Mouse (Mus musculus): Measurements from ENCODE around the gene Ddx50.

Ddx50 gene

DNA sequence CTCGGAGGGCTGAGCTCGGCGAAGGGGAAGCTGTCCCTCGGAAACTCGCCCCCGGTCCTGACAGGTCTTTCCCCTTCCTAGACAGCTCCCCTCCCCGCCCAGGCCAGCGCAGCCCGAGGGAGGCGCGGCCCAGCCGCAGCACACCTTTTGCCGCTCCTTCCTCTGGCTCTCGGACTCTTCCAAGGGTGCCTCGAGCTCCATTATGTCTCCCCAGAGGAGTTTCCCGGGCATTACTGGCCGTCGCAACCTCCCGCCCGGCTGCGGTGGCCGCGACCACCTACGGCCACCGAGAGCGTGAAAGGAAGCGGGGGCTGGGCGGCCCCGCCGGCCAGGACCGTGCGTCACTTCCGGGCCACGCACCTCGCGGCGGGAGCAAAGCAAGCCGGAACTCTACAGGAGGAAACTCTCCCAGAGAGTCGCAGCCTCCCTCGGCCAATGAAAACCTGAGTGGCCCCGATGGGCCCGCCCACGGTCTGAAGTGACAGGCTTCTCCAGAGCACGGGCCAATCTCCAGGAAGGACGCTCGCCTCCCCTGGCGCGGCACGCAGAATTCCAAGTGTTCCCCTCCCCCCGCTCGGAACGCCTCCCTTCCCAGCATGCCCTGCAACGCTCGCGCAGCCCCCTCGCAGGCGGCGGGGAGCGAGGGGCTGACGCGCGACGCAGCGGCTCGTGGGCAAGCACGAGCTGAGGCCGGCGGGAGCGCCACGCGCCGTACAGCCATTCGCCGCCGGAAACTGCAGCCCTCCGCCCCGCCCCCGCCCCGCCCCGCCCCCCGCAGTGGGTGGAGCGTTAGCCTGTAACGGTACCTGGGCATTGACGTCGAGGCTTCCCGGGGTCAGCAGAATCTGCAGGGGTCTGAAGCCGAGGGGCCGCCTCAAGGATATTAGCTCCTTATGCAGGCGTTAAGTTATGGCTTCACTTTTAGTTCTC is at the start of gene Ddx50:
Ddx50 (minus strand) TSS at position 338 of the 930 bp plus-strand sequence.
- peak; percentile 100 for DNase-seq (ENCODE audit: low read depth, low spot score)

DNA sequence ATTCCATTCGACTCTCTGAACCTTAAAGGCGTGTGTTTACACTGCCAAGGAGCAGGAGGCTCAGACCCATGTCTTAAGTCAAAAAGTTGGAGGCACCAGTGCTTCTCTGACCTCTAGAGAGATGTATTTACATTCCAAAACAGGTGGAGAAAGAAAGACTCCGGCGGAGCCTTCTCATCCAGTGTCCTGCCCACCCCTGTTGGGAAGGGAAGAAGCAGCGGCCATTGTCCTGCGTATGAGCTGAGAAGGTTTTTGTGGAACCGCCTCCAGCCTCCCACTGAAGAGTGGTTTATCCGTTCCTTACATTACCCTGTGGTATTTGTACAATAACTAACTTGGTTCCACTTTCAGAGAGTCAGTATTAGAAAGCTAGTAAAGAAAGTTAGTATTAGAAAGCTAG is 41.8 kb upstream of the Ddx50 start:
- peak; percentile 68 for DNase-seq (ENCODE audit: low read depth, low spot score)

- DNase-seq (ENCODE audit: low read depth, low spot score), result no peak
Measured at GRCm38 (mm10) chr10:62692244-62692643, 41.2 kb upstream of the Ddx50 start.

DNA sequence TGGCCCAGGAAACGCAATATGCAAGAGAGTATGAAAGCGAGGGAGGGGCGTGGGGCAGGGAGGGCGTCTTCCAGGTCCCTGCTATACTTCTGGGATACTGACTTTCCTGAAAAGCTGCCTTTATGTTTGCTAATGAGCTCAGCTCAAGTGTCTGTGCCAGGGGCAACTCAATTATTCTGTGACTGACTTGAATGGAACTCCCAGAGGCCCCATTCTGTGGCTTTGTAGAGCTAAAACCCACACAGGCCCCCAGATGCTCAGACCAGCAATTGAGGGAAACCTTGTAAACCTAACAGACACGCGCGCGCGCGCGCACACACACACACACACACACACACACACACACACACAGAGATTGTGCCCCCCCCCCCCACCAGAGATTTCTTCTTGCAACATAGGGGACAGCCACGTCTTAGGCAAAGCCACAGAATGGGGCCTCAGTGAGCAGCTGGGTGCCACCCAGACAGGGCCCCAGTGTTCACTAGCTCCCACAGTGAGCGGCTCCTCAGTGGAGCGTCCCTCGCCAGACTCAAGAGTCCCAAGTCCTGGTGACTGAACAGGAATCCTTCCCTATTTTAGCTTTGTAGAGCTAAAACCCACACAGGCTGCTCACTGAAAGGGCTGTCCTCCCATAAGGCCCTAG is 36.1 kb upstream of the Ddx50 start:
- DNase-seq (ENCODE audit: low read depth, low spot score), result no peak

DNA sequence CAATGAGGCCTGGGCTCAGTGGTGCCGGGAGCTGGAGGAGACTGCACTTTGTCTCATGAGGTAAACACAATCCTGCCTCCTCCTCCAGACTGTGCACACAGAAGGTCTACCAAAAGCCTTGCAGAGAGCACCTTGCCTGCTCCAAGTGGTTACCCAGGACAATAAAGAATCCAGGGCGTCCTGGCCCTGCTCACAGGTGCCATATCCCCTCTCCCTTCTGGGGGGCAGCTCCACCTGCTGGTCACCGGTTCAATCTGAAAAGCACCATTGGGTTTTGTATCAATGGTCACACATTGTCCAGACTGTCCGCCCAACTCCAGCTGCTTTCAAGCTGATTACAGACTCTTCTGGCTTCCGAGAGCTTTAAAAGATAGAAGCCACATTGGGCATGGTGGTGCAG is 32.0 kb upstream of the Ddx50 start:
- peak; percentile 54 for DNase-seq (ENCODE audit: low read depth, low spot score)

GRCm38 (mm10) chr10:62679833-62680232 is 28.8 kb upstream of the Ddx50 start:
- DNase-seq (ENCODE audit: low read depth, low spot score), result peak; percentile 78

DNA sequence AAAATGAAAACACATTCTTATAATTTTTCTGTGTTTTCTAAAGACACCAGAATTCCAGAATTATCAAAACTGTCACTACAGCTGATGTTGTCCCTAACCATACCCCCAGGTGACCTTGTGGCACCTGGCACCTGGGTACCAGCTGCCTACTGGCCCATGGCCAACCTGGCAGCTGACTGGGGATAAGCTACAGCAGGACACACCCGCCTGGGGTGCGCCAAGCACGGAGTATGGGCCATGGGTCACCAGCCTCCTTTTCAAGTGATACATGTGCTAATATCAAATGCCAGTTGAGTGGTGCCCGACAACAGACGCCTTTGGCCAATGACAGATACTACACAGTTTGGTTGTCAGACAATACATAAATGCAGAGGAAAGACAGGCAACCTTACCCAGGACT is 26.3 kb upstream of the Ddx50 start:
- no peak for DNase-seq (ENCODE audit: low read depth, low spot score)

DNA sequence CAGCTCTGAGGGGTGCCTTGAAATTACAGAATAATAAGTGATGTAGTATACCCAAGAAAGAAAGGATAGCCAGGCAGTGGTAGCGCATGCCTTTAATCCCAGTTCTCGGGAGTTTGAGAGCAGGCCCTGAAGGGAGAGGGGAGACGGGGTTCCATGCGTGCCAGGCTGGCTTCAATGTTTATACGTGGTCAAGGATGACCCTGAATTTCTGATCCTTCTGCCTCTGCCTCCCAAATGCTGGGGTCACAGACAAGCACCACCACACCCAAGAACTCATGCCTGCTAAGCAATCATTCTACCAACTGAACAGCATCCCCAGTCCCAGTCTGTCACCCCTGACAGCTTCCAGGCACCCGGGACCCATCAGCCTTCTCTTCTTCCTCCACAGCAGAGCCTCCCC is 25.2 kb upstream of the Ddx50 start:
- no peak for DNase-seq (ENCODE audit: low read depth, low spot score)

- no peak for DNase-seq (ENCODE audit: low read depth, low spot score)
Measured at GRCm38 (mm10) chr10:62672359-62672758, 21.3 kb upstream of the Ddx50 start.

GRCm38 (mm10) chr10:62669245-62669644 is 18.2 kb upstream of the Ddx50 start:
- no peak for DNase-seq (ENCODE audit: low read depth, low spot score)

GRCm38 (mm10) chr10:62668463-62668862 is 17.4 kb upstream of the Ddx50 start:
- no peak for DNase-seq (ENCODE audit: low read depth, low spot score)

DNA sequence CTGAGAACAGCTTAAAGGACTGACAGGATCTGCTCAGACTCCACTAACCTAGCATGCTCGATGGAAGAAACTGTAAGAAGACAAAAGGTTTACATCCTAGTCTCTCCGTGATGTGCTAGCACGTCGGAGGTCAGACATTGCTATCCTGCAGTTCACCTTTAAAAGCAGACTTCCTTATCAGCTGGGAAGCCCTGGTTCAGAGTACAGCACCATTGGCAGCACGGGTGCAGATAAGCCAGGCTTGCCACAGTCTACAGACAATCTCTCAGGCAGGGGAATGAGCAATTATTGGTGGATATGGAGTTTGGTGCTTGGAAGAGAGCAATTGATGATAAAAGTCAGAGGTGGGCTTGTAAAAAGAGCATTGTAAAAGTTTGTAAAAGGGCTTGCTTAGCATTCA is 17.0 kb upstream of the Ddx50 start:
- DNase-seq (ENCODE audit: low read depth, low spot score), result no peak

GRCm38 (mm10) chr10:62664963-62665590 is 14.1 kb upstream of the Ddx50 start:
- peak; percentile 55 for DNase-seq (ENCODE audit: low read depth, low spot score)

DNA sequence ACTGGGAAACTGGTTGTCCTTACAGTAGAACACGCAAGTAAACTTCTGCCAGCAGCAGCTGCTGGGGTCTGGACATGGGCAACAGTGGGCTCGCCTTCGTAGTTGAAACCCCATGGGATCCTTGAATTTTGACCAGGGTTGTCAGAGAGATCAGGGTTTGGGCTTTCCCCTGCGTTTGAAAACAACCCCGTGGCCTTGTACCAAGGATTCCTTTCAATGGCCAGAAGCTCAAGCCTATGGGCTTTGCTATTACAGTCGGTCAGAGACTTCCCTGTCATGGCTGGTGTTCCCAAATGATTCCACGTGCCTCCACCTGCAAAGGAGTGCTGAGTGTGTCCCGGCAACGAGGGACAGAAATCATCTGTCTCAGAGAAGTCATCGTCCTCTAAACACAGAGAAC is 13.2 kb upstream of the Ddx50 start:
- DNase-seq (ENCODE audit: low read depth, low spot score), result no peak

DNA sequence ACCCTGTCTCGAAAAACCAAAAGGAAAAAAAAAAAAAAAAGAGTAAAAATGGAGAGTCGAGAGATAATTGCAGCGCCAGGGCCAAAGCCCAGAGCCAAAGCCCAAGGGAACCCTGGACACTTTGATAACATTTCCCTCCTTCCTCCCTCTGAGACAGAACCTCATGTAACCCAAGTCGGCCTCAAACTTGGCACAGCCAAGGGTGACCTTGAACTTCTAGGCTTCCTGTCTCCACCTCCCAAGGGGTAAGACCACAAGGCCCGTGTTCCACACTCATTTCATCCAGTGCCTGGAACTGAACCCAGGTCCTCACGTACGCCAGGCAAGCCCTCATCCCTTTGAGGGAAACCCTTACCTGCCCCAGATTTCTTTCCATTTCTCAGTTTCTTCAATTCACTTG is 5.7 kb upstream of the Ddx50 start:
- no peak for DNase-seq (ENCODE audit: low read depth, low spot score)

- DNase-seq (ENCODE audit: low read depth, low spot score), result no peak
Measured at GRCm38 (mm10) chr10:62651961-62652360, 943 bp upstream of the Ddx50 start.

GRCm38 (mm10) chr10:62650358-62650782 is 648 bp downstream of the Ddx50 start:
- peak; percentile 46 for DNase-seq (ENCODE audit: low read depth, low spot score)

DNA sequence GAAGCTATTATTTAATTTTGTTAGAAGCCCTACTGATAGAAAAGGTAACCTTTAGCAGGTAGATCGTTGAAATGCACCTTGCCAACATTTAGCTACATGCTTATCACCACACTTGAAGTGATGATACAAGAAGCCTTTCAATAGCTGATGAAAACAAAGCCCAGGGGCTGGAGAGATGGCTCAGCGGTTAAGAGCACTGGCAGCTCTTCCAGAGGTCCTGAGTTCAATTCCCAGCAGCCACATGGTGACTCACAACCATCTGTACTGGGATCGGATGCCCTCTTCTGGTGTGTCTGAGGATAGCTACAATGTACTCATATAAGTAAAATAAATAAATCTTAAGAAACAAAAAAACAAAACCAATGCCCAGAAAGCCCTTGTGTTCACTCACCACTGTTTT is 46.9 kb downstream of the Ddx50 start:
- DNase-seq (ENCODE audit: low read depth, low spot score), result no peak

GRCm38 (mm10) chr10:62603233-62604030 is 47.6 kb downstream of the Ddx50 start:
- no peak for DNase-seq (ENCODE audit: low read depth, low spot score)

DNA sequence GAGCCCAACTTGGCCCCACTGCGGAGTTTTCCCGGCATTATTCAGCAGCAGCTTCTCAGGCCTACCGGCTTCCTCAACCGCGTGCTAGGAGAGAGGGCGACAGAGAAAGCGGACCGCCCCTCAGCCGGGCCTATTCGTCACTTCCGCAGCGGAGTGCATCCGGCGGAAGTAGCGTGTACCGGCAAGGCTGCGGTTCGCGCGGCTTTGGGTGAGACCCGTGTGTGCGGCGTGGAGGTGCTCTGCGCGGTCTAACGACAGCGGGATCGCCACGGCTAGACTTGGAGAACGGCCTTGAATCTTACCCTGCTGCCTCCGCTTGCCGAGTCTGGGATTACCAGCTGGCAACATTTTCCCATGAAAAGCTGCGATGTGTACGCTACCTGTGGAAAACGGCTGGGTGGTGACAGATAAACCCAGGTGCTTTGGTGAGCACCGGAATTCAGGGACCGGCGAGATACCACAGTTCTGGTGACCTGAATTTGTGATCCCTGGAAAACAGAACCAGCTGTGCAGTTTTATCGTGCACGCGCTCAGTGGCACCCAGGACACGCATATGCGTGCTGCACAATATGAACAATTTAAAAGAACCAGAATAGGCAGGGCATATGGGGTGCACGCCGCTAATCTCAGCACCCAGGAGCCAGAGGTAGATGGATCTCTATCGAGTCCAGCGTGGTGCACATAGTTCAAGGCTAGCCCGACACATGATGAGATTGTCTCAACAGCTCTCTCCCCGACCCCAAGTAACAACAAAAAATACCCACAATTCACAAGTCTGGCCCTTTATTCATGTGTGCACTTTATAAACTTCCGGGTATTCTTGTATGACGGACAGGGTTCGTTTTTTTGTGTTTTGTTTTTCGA is 48.6 kb downstream of the Ddx50 start, which contains the start of gene Ddx21:
Ddx21 (minus strand) TSS at position 105 of the 864 bp plus-strand sequence.
- peak; percentile 96 for DNase-seq (ENCODE audit: low read depth, low spot score)

- DNase-seq (ENCODE audit: low read depth, low spot score), result no peak
Measured at GRCm38 (mm10) chr10:62601833-62602176, 49.2 kb downstream of the Ddx50 start.
